Mouse (Mus musculus): ENCODE data around the gene Fam221b. TPM values are rescaled to one million over a fixed set of nuclear protein-coding genes. Genes with fewer than 3 reads are reported as not detected.

Gene Fam221b
- polyA plus RNA-seq (2012; ENCODE audit: insufficient read depth, insufficient read length, missing spikeins): 0.15 and 0.21 TPM in 2 replicates

DNA sequence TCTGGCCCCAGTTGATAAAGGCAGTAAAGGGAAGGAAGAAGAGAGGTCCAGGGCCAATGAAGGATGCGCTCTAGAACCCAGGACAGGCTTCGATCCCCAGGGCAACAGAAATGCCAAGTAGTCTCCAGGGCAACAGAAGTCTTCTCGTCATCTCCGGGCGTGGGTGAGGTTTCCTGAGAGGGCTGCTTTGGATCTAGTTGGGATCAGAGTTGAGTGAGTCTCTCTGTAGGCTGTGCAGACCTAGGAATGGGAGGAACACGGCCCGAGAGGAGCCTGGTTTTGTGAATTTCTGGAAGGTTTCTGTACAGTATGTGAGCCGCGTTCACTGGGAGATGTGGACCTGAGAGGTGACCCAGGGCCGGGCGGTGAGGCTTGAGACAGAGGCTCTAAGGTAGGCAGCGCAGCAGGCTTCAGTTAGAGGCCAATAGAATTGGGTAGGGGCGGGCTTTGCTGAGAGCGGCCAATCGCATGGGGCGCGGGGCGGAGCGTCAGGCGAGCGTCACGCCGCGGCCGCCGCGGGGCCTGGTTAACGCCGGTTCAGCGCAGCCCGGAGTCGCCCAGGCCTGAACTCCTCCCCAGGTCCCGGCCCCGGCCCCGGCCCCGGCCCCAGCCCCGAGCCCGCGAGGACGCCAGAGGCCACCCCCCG, at the start of gene Fam221b, which contains the start of gene Tmem8b:
TSS of gene Fam221b (minus strand) at position 364 of the 646 bp plus-strand sequence.
TSS of gene Tmem8b (plus strand) at position 190 of the 646 bp plus-strand sequence.
- Histone ChIP-seq H3K4me3 (ENCODE audit: insufficient read depth, low read length) (peak within 1 kb of the TSS; percentile 73), H3K4me1 (ENCODE audit: control insufficient read depth, insufficient read depth, low read length) (peaks cover 9% of the 10 kb centered on the region), H3K27ac (ENCODE audit: insufficient read depth, low read depth, low read length) (no peak within 1 kb of the TSS)
- TF ChIP-seq POLR2A (IDR thresholded peaks at IDR 0.05; ENCODE audit: borderline replicate concordance, low read depth, low read length): no peak
- TF ChIP-seq CTCF (IDR thresholded peaks at IDR 0.05; ENCODE audit: low read depth, low read length): no peak; the same call in 1 of the 2 replicates

- no peak overlapping the region for H3K4me3 ChIP-seq (ENCODE audit: insufficient read depth, low read length)
- H3K4me1 ChIP-seq (ENCODE audit: control insufficient read depth, insufficient read depth, low read length): no peaks in the 10 kb centered on the region
- TF ChIP-seq POLR2A (IDR thresholded peaks at IDR 0.05; ENCODE audit: borderline replicate concordance, low read depth, low read length) (no peak), CTCF (IDR thresholded peaks at IDR 0.05; ENCODE audit: low read depth, low read length) (no peak)
- H3K27ac ChIP-seq (ENCODE audit: insufficient read depth, low read depth, low read length): no peak overlapping the region
Measured at GRCm38 (mm10) chr4:43713652-43714219, 44.8 kb upstream of the Fam221b start.

- Histone ChIP-seq H3K4me1 (ENCODE audit: control insufficient read depth, insufficient read depth, low read length) (no peaks in the 10 kb centered on the region), H3K27ac (ENCODE audit: insufficient read depth, low read depth, low read length) (no peak overlapping the region), H3K4me3 (ENCODE audit: insufficient read depth, low read length) (no peak overlapping the region)
- TF ChIP-seq POLR2A (IDR thresholded peaks at IDR 0.05; ENCODE audit: borderline replicate concordance, low read depth, low read length): no peak
- peak; percentile 84 for TF ChIP-seq CTCF (IDR thresholded peaks at IDR 0.05; ENCODE audit: low read depth, low read length)
Measured at GRCm38 (mm10) chr4:43711821-43712220, 42.9 kb upstream of the Fam221b start.

DNA sequence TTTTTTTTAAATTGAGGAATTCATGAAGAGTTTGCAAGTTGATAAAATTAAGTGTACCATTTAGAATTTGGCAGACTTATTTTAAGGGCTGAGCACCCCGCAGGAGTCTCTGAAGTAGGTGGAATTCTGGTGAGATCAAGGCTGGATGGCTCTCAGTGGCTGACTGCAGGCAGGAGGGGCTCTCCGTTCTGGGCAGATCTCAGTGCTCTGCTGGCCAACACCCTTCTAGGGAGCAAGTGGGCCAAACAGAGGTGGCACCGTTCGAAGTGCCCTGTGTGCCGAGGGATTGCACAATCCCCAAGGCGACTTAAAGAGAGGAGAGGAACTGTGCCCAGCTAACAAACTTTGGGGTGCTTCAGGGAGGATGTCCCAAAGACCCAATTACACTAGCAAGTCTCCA, 40.9 kb upstream of the Fam221b start, which contains the start of gene Olfr71:
TSS of gene Olfr71 (minus strand) at position 387 of the 400 bp plus-strand sequence.
- Histone ChIP-seq H3K4me3 (ENCODE audit: insufficient read depth, low read length) (no peak within 1 kb of the TSS), H3K27ac (ENCODE audit: insufficient read depth, low read depth, low read length) (no peak within 1 kb of the TSS), H3K4me1 (ENCODE audit: control insufficient read depth, insufficient read depth, low read length) (no peaks in the 10 kb centered on the region)
- TF ChIP-seq POLR2A (IDR thresholded peaks at IDR 0.05; ENCODE audit: borderline replicate concordance, low read depth, low read length): no peak
- TF ChIP-seq CTCF (IDR thresholded peaks at IDR 0.05; ENCODE audit: low read depth, low read length): no peak

- TF ChIP-seq CTCF (IDR thresholded peaks at IDR 0.05; ENCODE audit: low read depth, low read length) (no peak), POLR2A (IDR thresholded peaks at IDR 0.05; ENCODE audit: borderline replicate concordance, low read depth, low read length) (no peak)
- Histone ChIP-seq H3K4me1 (ENCODE audit: control insufficient read depth, insufficient read depth, low read length) (no peaks in the 10 kb centered on the region), H3K27ac (ENCODE audit: insufficient read depth, low read depth, low read length) (no peak overlapping the region), H3K4me3 (ENCODE audit: insufficient read depth, low read length) (no peak overlapping the region)
Measured at GRCm38 (mm10) chr4:43705991-43706390, 37.0 kb upstream of the Fam221b start.

- no peak for TF ChIP-seq CTCF (IDR thresholded peaks at IDR 0.05; ENCODE audit: low read depth, low read length)
- TF ChIP-seq POLR2A (IDR thresholded peaks at IDR 0.05; ENCODE audit: borderline replicate concordance, low read depth, low read length): no peak
- Histone ChIP-seq H3K27ac (ENCODE audit: insufficient read depth, low read depth, low read length) (no peak overlapping the region), H3K4me1 (ENCODE audit: control insufficient read depth, insufficient read depth, low read length) (no peaks in the 10 kb centered on the region), H3K4me3 (ENCODE audit: insufficient read depth, low read length) (no peak overlapping the region)
Measured at GRCm38 (mm10) chr4:43703851-43704250, 34.9 kb upstream of the Fam221b start.

DNA sequence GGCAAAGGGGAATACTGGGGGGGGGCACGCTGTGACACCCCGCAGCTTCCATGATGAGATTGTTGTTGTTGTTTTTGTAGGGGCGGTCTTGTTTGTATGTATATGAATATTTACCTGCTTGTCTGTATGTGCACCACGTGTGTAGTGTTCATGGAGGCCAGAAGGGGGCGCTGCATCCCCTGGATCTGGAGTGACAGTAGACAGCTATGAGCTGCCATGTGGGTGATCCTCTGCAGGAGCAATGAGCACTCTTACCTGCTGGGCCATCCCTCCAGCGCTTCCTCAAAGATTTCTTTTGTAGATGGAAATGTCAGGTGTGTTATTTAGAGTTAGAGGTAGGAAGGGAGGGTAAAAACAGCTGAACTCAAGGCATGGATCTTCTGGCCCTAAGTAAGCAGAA, 34.5 kb upstream of the Fam221b start:
- H3K4me3 ChIP-seq (ENCODE audit: insufficient read depth, low read length): no peak overlapping the region
- no peak overlapping the region for H3K27ac ChIP-seq (ENCODE audit: insufficient read depth, low read depth, low read length)
- H3K4me1 ChIP-seq (ENCODE audit: control insufficient read depth, insufficient read depth, low read length): no peaks in the 10 kb centered on the region
- TF ChIP-seq POLR2A (IDR thresholded peaks at IDR 0.05; ENCODE audit: borderline replicate concordance, low read depth, low read length): no peak
- peak; percentile 47; the same call in 1 of the 2 replicates for TF ChIP-seq CTCF (IDR thresholded peaks at IDR 0.05; ENCODE audit: low read depth, low read length)

- Histone ChIP-seq H3K4me1 (ENCODE audit: control insufficient read depth, insufficient read depth, low read length) (no peaks in the 10 kb centered on the region), H3K27ac (ENCODE audit: insufficient read depth, low read depth, low read length) (no peak within 1 kb of the TSS), H3K4me3 (ENCODE audit: insufficient read depth, low read length) (no peak within 1 kb of the TSS)
- TF ChIP-seq CTCF (IDR thresholded peaks at IDR 0.05; ENCODE audit: low read depth, low read length): no peak
- TF ChIP-seq POLR2A (IDR thresholded peaks at IDR 0.05; ENCODE audit: borderline replicate concordance, low read depth, low read length): no peak
Measured at GRCm38 (mm10) chr4:43700707-43701106, 31.8 kb upstream of the Fam221b start, which contains the start of gene Olfr70. TSS of gene Olfr70 (minus strand) at chr4:43700807.

GRCm38 (mm10) chr4:43696561-43696960, 27.6 kb upstream of the Fam221b start:
- Histone ChIP-seq H3K27ac (ENCODE audit: insufficient read depth, low read depth, low read length) (no peak overlapping the region), H3K4me1 (ENCODE audit: control insufficient read depth, insufficient read depth, low read length) (no peaks in the 10 kb centered on the region), H3K4me3 (ENCODE audit: insufficient read depth, low read length) (no peak overlapping the region)
- TF ChIP-seq CTCF (IDR thresholded peaks at IDR 0.05; ENCODE audit: low read depth, low read length) (no peak), POLR2A (IDR thresholded peaks at IDR 0.05; ENCODE audit: borderline replicate concordance, low read depth, low read length) (no peak)

GRCm38 (mm10) chr4:43695249-43695671, 26.3 kb upstream of the Fam221b start:
- Histone ChIP-seq H3K4me1 (ENCODE audit: control insufficient read depth, insufficient read depth, low read length) (no peaks in the 10 kb centered on the region), H3K4me3 (ENCODE audit: insufficient read depth, low read length) (no peak overlapping the region), H3K27ac (ENCODE audit: insufficient read depth, low read depth, low read length) (no peak overlapping the region)
- TF ChIP-seq POLR2A (IDR thresholded peaks at IDR 0.05; ENCODE audit: borderline replicate concordance, low read depth, low read length) (no peak), CTCF (IDR thresholded peaks at IDR 0.05; ENCODE audit: low read depth, low read length) (no peak)

Data from bone marrow macrophage, adult 2 months (primary cell).